Mouse (Mus musculus): Measurements from ENCODE around the gene Dtl. TPM values are rescaled to one million over a fixed set of nuclear protein-coding genes. Genes with fewer than 3 reads are reported as not detected.
"Not testable (repeated sequence)": the region's sequence is repeated elsewhere in the genome, so short reads cannot be mapped to it uniquely, and the experiment has no call there.

Dtl gene
- total RNA-seq, 2 experiments from 2014 or later, result 4.2 to 4.9 TPM

DNA sequence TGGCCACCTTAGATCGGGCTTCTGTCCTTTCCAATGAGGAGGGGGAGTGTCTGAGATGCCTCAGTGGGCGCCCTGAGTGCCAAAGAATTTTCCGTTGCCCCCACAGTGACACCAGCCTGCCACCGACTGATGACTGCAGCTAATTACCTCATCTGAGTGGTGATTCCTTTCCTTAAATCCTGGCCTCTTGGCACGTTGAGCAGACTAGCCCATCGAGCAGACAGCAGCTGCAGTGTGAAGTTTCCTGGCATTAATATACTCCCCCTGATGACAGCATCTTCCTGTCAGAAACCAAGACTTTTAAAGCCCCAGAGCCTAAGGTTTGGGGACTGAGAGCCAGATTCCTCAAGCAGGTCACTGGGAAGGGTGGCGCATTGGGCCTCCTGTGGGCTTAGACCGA, 53.9 kb downstream of the Dtl start:
- peak; percentile 6 for DNase-seq
- intact Hi-C loops (cut with DNase I), result no loop called here

DNA sequence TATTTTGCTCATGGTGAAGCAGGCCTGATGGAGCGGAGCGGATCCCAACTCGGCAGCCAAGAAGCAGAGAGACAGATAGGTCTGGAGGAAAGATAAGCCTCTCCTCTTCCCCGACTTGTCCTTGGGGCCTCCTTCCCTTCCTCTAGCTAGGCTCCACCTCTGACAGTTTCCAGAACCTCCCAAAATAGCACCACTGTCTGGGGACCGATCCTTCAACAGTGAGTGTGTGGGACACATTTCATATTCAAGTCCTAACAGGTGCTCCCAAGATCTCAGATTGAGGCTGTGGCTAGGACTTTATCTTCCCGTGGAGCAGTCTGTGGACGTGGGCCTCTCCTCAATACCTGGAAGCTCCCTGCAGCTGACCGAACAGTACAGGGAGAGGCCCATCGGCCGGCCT, 54.7 kb downstream of the Dtl start:
- intact Hi-C loops (cut with DNase I), result no loop called here
- DNase-seq, result no peak

DNA sequence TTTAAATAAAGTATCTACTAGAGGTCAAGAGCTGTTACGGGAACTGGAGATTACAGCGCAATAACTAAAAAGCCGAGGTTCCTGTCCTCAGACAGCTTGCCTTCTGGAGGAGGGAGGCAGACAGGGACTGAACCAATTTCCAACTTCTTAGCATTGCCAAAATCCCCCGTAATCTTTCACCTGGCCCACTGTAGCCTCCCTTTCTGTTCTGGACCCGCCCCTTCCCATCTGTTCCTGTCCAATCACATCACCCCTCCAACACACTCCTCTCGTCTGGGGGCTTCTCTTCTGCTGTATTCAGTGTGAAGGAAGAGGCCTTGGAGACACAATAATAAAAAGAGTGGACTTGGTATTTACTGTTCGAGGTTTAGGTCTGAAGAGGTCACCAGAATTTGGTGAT, 55.1 kb downstream of the Dtl start:
- intact Hi-C loops (cut with DNase I), result no loop called here
- no peak for DNase-seq

- intact Hi-C loops (cut with DNase I), result no loop called here
Observed at GRCm38 (mm10) chr1:191519329-191520066, 55.8 kb downstream of the Dtl start.

GRCm38 (mm10) chr1:191518911-191519310, 56.4 kb downstream of the Dtl start:
- DNase-seq, result no peak
- intact Hi-C loops (cut with DNase I), result no loop called here

More at GRCm38 (mm10) chr1:191519329-191520066, 55.8 kb downstream of the Dtl start:
- DNase-seq, result no peak

DNA sequence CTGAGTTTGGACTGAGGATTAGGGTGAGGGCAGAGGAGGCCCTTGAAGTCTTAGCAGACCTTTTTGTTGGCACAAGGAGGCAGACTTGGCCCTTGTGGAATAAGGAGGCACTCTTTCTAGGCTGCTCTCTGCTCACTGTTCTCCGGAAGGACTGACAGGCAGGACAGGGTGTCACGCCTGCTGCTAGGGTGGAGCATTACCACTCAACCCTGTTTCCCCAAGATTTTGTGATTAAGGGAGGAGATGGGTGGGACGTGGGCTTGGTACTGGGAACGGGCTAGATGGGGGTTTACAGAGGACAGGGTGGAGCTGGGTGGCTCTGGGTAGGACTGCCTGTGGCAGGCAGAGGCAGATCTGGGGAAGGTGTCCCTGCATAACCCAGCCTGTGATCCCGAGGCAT, 57.4 kb downstream of the Dtl start:
- no peak for DNase-seq
- intact Hi-C loops (cut with DNase I), result no loop called here

DNA sequence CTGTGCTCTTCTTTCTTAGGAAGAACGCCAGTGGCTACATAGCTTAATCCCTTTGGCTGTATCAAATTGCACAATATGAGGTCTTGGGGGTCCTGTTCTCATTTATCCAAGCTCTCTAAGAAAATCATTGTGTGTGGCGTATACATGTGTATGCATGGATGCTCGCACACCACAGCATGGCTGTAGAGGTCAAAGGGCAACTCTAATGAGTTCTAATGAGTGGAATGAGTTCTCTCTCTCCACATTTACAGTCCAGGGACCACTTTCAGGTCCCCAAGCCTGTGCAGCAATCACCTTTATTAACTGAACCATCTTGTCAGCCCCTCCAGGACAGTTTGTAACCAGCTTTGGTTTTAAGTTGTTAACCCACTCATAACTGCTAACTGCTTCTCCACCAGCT, 58.3 kb downstream of the Dtl start:
- intact Hi-C loops (cut with DNase I), result no loop called here
- no peak for DNase-seq

DNA sequence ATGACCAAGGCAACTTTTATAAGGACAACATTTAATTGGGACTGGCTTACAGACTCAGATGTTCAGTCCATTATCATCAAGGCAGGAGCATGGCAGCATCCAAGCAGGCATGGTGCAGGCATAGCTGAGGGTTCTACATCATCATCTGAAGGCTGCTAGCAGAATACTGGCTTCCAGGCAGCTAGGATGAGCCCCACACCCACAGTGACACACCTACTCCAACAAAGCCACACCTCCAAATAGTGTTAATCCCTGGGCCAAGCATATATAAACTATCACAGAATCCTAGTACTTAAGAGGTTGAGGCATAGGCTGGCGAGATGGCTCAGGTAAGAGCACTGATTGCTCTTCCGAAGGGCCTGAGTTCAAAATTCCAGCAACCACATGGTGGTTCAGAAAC, 59.0 kb downstream of the Dtl start:
- intact Hi-C loops (cut with DNase I); DNase-seq: not testable (repeated sequence)

DNA sequence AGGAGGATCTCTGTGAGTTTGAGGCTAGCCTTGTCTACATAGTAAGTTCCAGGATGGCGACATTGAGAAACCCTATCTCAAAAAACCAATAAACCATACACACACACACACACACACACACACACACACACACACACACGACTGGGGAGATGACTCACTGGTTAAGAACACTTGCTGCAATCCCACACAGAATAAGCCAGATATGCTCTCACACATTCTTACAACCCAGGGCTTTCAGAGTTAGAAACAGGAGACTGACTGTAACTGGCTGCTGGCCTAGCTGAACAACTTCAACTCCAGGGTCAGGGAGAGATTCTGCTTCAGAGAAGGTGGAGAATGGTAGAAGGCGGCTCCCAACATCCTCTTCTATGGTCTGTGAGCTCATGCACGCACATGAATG, 62.1 kb downstream of the Dtl start:
- DNase-seq, result no peak
- intact Hi-C loops (cut with DNase I), result no loop called here

GRCm38 (mm10) chr1:191512383-191512782, 63.0 kb downstream of the Dtl start:
- intact Hi-C loops (cut with DNase I), result no loop called here
- DNase-seq, result no peak

- intact Hi-C loops (cut with DNase I), result no loop called here
- no peak for DNase-seq
Observed at GRCm38 (mm10) chr1:191511503-191511902, 63.8 kb downstream of the Dtl start.

GRCm38 (mm10) chr1:191509865-191510264, 65.5 kb downstream of the Dtl start:
- intact Hi-C loops (cut with DNase I), result no loop called here
- DNase-seq, result no peak

DNA sequence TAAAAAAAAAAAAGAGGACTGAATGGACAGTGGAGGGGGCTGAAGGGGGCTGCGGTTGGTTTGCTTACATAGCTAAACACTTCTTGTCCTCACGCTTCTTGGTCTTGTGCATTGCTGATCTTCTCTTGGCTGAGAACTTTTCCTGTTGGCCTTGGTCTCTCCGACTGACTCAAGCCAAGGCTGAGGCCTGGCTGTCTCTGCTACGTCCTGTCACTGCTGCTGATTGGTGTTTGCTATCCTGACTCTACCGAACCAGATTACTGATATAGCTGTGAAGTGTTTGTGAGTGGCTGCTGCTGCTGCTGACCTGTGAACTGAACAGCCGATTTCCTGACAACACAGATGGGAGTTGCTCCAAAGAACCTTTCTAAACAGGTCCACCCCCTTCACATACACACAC, 66.2 kb downstream of the Dtl start:
- DNase-seq, result no peak
- intact Hi-C loops (cut with DNase I), result no loop called here

DNA sequence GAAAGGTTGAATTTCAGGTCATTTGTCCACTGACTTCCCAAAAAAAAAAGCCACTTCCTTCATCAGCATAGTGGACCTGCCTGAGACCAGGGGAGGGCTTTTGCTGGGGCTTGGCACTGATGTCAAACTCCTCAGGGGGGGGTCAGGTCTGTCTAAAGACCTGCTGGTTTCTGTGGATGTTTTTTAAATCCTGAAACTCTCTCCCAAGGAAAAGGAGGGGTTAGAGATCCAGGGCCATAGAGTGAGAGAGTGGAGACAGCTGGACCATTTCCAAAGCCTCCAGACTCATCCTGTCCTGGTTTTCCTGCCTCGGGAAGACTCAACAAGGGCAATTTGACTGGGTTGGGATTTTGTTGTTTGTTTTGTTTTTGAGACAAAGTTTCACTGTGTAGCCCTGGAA, 68.6 kb downstream of the Dtl start:
- DNase-seq, result no peak
- intact Hi-C loops (cut with DNase I), result no loop called here

DNA sequence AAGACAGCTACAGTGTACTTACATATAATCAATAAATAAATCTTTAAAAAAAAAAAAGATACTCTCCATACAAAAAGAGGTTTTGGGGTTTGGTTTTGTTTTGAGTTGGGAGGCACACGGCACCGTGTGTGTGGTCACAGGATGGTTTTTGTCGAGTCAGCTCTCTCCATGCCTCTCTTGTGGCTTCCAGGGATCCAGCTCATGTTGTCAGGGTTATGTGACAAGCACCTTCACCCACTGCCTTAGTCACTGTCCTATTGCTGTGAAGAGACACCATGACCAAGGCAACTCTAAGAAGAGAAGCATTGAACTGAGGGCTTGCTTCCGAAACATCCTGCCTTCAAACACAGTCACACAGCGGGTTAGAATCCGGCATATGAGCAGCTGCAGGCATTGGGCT, 75.7 kb downstream of the Dtl start:
- DNase-seq, result no peak
- intact Hi-C loops (cut with DNase I), result no loop called here

DNA sequence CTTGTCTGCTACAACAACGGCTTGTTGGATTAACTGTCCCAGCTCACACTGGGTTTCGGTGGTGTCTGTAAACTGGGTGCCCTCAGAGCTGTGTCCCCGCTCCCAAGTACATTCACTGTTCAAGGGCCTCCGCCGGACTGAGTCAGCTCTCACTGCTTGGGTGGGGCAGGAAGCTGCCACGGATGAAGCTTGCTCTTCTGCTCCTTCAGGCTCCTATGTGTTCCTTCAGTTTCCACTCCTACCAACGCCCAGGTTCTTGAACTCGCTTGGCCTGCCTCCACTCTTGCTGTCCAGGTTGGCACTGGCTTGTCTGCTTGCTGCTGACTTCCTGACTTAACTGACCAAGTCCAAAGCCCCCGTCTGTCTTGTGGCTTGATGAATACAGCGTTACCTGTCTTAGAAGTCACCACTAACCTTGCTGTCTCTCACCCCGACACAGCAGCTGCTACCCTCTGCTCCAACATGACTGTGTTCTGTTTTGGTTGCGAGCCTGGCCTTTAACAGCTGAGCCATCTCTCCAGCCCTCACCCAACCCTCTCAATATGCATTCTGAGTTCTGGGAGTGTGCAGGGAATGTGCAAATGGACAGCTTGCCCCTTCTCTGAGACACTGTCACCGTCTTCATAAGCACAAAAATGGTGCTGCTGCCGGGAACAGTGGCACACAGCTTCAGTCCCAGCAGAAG, 76.9 kb downstream of the Dtl start:
- DNase-seq, result no peak
- intact Hi-C loops (cut with DNase I), result no loop called here

GRCm38 (mm10) chr1:191496676-191497075, 78.7 kb downstream of the Dtl start:
- DNase-seq, result no peak
- intact Hi-C loops (cut with DNase I), result no loop called here

GRCm38 (mm10) chr1:191495051-191495467, 80.3 kb downstream of the Dtl start:
- no peak for DNase-seq
- intact Hi-C loops (cut with DNase I), result no loop called here

GRCm38 (mm10) chr1:191494303-191494655, 81.1 kb downstream of the Dtl start:
- DNase-seq, result no peak
- intact Hi-C loops (cut with DNase I), result no loop called here

DNA sequence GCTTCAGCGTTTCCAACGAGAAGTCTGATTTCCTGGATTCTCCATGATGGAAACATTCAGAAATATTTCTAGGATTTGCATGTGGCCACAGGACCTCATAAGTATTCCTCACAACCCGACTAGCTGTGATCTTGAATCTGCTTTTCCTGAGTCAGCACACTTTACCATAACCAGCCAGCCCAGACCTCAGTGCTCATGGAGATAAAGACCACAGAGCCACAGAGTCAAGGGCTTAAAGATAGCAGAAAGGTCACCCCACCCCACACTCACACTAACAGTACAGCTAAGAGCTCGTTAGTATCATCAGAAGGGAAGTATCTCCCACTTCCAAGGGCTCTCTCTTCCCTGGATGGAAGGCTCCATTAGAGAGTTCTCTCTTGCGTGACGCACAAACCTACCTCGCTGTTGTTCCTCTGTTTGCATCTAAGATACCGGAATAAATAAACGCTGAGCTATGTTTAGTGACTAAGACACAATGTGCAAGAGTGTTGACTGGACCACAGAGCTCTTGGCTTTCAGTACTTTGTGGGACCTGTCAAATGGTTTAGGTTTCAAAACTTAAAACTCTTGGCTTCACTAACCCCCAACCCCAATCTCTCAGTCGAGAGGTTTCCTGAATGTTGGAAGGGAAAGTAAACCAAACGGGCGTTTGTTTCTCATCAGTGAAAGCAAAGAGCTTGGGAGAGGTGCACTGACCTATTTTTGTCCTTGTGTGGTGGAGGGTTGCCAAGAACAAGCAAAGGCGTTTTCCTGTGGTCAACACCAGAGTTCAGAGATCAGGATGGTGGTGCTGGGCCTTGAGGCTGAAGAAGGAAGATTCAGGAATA, 81.7 kb downstream of the Dtl start:
- intact Hi-C loops (cut with DNase I), result no loop called here
- DNase-seq, result no peak

- intact Hi-C loops (cut with DNase I), result no loop called here
- DNase-seq, result no peak
Observed at GRCm38 (mm10) chr1:191490446-191490845, 84.9 kb downstream of the Dtl start.
